Comparison of ENCODE assay signal across 9 mouse cellular contexts in the genomic region with DNA sequence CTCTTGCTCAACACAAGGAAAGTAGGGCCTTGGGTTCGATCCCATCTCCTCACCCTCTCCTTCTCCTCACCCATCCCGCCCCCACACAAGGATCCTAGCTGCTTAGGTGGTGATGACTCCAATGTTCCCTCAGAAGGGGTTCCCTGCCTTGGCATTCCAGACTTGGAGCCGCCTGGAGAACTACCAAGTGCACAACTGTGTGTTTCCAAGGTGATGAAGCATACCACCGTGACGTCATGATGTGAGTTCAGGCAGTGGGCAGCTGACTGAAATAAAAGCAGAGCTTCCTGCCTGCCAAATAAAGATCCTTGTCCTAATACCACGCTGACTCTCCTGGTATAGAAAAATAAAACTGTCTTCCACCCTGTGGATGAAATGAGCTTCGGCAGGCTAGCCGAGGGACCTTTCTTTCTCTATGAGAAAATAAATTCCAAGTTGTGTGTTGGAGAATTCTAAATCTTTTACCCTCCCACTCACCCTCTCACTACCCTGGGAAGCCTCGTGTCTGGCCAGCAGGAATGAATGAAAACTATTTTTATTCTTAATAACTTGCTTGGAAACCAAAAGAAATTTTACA. TPM values are rescaled to one million over a fixed set of nuclear protein-coding genes. Genes with fewer than 3 reads are reported as not detected.
DNase-seq lines count a peak whose midpoint lies in the region; ATAC-seq and TF ChIP-seq lines count a peak whose summit lies in the region.
"Had no signal": no experiment of that assay in that cellular context is flagged by ENCODE, and none has a peak within 500 bp of the region (broad histone marks: within the 10 kb centered on the region; RNA-seq: fewer than 3 reads in every experiment).

No protein-coding gene starts in this region.

- no peak; the same call in 1 of the 2 replicates for ATAC-seq in kidney, embryonic 16.5 days (ENCODE audit: low FRiP score, low TSS enrichment)
- peak; percentile 52; the same call in 1 of the 2 replicates for ATAC-seq in kidney, postnatal 0 days (replicated peaks; ENCODE audit: low FRiP score, low read depth)
- no peak for ATAC-seq in forebrain, embryonic 15.5 days (replicated peaks)

- H3K4me3 ChIP-seq in kidney, adult 2 months (ENCODE audit: insufficient read depth, low read depth, low read length): no peak overlapping the region
- no peak overlapping the region for H3K4me3 ChIP-seq in kidney, embryonic 16.5 days (ENCODE audit: low read length)
- H3K4me3 ChIP-seq in kidney, postnatal 0 days (replicated peaks; ENCODE audit: low read depth, low read length): no peak overlapping the region
- no peak overlapping the region for H3K4me3 ChIP-seq in forebrain, embryonic 15.5 days
- H3K4me3 ChIP-seq: neural tube, embryonic 13.5 days had no signal

- 31% methylated on average over 9 of the region's 9 CpGs for WGBS in kidney, adult 2 months
- 45% methylated on average over 9 of the region's 9 CpGs for WGBS in kidney, embryonic 16.5 days
- 37% methylated on average over 9 of the region's 9 CpGs for WGBS in kidney, postnatal 0 days
- 53% methylated on average over 9 of the region's 9 CpGs for WGBS in forebrain, embryonic 15.5 days

- no peaks in the 10 kb centered on the region for H3K36me3 ChIP-seq in kidney, adult 2 months (ENCODE audit: control insufficient read depth, insufficient read depth, low read length)
- H3K36me3 ChIP-seq in kidney, embryonic 16.5 days (ENCODE audit: insufficient read depth, low read length): no peaks in the 10 kb centered on the region
- no peaks in the 10 kb centered on the region for H3K36me3 ChIP-seq in kidney, postnatal 0 days (ENCODE audit: insufficient read depth, low read length)
- no peaks in the 10 kb centered on the region for H3K36me3 ChIP-seq in forebrain, embryonic 15.5 days
- H3K36me3 ChIP-seq: neural tube, embryonic 13.5 days had no signal

- H3K4me1 ChIP-seq in kidney, adult 2 months (ENCODE audit: control insufficient read depth, insufficient read depth, low read length): no peaks in the 10 kb centered on the region
- peaks cover 5% of the 10 kb centered on the region for H3K4me1 ChIP-seq in kidney, embryonic 16.5 days (ENCODE audit: insufficient read depth, low read length)
- H3K4me1 ChIP-seq in kidney, postnatal 0 days (replicated peaks; ENCODE audit: insufficient read depth, low read length): no peaks in the 10 kb centered on the region
- no peaks in the 10 kb centered on the region for H3K4me1 ChIP-seq in forebrain, embryonic 15.5 days
- H3K4me1 ChIP-seq: neural tube, embryonic 13.5 days had no signal

- DNase-seq in kidney, adult 2 months: peak; percentile 45
- peak; percentile 31 to 52 for DNase-seq in adrenal gland, postnatal 36 days
- peak; percentile 66 for DNase-seq in kidney, postnatal 0 days (ENCODE audit: low spot score)
- DNase-seq in lung, postnatal 36 days: peak; percentile 41
- no peak for DNase-seq in ovary, postnatal 10 days (ENCODE audit: low spot score)
- no peak for DNase-seq in spleen, postnatal 10 days (ENCODE audit: low spot score in 2 of 2)

- no peak overlapping the region for H3K9ac ChIP-seq in kidney, embryonic 16.5 days (replicated peaks; ENCODE audit: low read length)
- H3K9ac ChIP-seq in kidney, postnatal 0 days (ENCODE audit: low read depth, low read length): no peak overlapping the region
- H3K9ac ChIP-seq in forebrain, embryonic 15.5 days (replicated peaks): no peak overlapping the region
- H3K9ac ChIP-seq: neural tube, embryonic 13.5 days had no signal

- TF ChIP-seq CTCF in kidney, adult 2 months (conservative IDR thresholded peaks at IDR 0.05; ENCODE audit: insufficient read depth, insufficient read length, low read depth, low read length): no peak
- TF ChIP-seq CTCF in kidney, postnatal 0 days (IDR thresholded peaks at IDR 0.05; ENCODE audit: low read depth): no peak

- H3K9me3 ChIP-seq in kidney, embryonic 16.5 days (ENCODE audit: low read length): no peaks in the 10 kb centered on the region
- H3K9me3 ChIP-seq in kidney, postnatal 0 days (replicated peaks; ENCODE audit: low read length): no peaks in the 10 kb centered on the region
- H3K9me3 ChIP-seq in forebrain, embryonic 15.5 days: no peaks in the 10 kb centered on the region
- H3K9me3 ChIP-seq: neural tube, embryonic 13.5 days had no signal

- H3K27me3 ChIP-seq in kidney, adult 2 months (replicated peaks; ENCODE audit: control insufficient read depth, insufficient read depth, low read length): no peaks in the 10 kb centered on the region; the same call in 1 of the 2 replicates
- H3K27me3 ChIP-seq in kidney, embryonic 16.5 days (ENCODE audit: insufficient read depth, low read length): no peaks in the 10 kb centered on the region
- no peaks in the 10 kb centered on the region for H3K27me3 ChIP-seq in kidney, postnatal 0 days (ENCODE audit: insufficient read depth, low read length)
- H3K27me3 ChIP-seq in forebrain, embryonic 15.5 days: no peaks in the 10 kb centered on the region
- H3K27me3 ChIP-seq: neural tube, embryonic 13.5 days had no signal

- no peak overlapping the region for H3K27ac ChIP-seq in kidney, adult 2 months (ENCODE audit: insufficient read depth, low read depth, low read length)
- no peak overlapping the region for H3K27ac ChIP-seq in kidney, embryonic 16.5 days (ENCODE audit: low read length)
- no peak overlapping the region for H3K27ac ChIP-seq in kidney, postnatal 0 days
- no peak overlapping the region for H3K27ac ChIP-seq in forebrain, embryonic 15.5 days (replicated peaks)
- H3K27ac ChIP-seq: neural tube, embryonic 13.5 days had no signal

- no peak overlapping the region for H3K4me2 ChIP-seq in kidney, embryonic 16.5 days (replicated peaks; ENCODE audit: low read depth, low read length)
- H3K4me2 ChIP-seq in kidney, postnatal 0 days (ENCODE audit: low read length): no peak overlapping the region
- H3K4me2 ChIP-seq in forebrain, embryonic 15.5 days (replicated peaks): no peak overlapping the region
- H3K4me2 ChIP-seq: neural tube, embryonic 13.5 days had no signal

- TF ChIP-seq POLR2A in kidney, adult 2 months (IDR thresholded peaks at IDR 0.05; ENCODE audit: low read depth, low read length): no peak

RNA-seq across cellular contexts. Expression of gene Tm9sf3, which starts 6.4 kb away (rescaled TPM):
- 63.2 and 80.6 TPM in 2 replicates for polyA plus RNA-seq in kidney, adult 2 months (2012; rRNA removed)
- polyA plus RNA-seq in kidney, embryonic 16.5 days (2015; fragmentation: Nextera tagmentation; extraction: Ambion mirVana): 138 and 146 TPM in 2 replicates
- 100 to 1,000 TPM; 182 to 192 TPM for total RNA-seq in adrenal gland, postnatal 36 days (2021)
- polyA plus RNA-seq in kidney, postnatal 0 days (2015; fragmentation: Nextera tagmentation; extraction: Ambion mirVana): 135 and 138 TPM in 2 replicates
- 92.2 and 96.3 TPM in 2 replicates for polyA plus RNA-seq in forebrain, embryonic 15.5 days (2015; fragmentation: Nextera tagmentation; extraction: Ambion mirVana)

Comparison
In these comparisons a context has a peak if more than half of its experiments do, and no peak if none do; other contexts are left out.
1. DNase-seq: peak in kidney, adult 2 months (single experiment), adrenal gland, postnatal 36 days (2 of 2), kidney, postnatal 0 days (single experiment) and lung, postnatal 36 days (single experiment); none in ovary, postnatal 10 days (single experiment) and spleen, postnatal 10 days (0 of 2).